Mouse (Mus musculus) thymus, postnatal 25 days (tissue): ENCODE measurements around the gene Hist1h1d.

Source experiments
- DNase-seq: peaks from one replicate; pipeline ENCODE4 v3.0.0; 2022

Gene Hist1h1d

DNA sequence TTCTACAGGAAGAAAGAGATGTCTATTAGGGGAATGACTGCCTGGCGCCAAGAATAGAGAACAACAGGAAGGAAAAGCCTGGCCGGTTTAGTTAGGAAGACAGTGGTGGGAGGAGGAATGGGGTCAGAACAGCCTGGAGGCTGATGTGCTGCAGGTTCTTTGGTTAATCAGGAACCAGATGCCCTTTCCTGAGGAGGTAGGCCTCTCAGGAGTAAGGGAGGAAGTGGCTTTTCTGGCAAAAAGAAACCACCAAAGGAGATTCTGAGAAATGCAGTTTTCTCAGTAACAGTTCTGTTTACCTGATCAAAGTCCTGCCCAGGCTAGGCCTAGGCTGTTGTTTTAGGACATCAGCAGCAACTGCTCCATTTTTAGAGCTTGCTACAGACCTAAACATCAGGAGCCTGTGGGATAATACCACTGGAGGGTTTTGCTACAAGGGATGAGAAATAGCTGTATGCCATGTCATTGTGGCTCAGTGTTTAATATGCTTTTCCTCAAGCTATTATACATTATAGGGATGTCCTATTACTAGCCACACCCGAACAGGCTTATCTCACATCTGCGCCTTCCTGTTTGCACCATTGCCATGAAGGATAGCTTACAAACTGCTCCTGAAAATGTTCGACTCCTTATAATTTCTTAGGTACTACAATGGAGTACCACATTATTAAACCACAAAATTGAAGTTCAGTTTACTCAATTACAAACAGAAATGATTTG lies 40.1 kb downstream of the Hist1h1d start:
- no peak for DNase-seq

DNA sequence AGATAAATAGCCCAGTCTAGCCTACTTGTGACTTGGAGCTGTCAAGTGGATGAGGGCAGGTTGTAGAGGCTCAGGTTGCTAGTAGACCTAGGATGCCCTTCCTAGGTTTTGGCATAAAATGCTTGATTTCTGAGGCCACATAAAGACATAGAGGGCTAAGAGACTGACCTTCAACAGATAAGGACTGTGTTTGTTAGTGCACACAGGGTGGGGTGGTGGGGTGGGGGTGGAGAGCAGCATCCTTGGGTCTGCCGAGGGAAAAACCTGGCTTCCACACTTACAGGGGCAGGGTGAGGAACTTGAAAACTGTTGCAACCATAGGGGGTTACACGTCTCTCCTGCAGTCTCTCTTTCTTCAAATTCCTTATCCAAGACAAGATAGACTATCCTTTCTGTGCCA lies 42.1 kb downstream of the Hist1h1d start:
- DNase-seq = no peak

DNA sequence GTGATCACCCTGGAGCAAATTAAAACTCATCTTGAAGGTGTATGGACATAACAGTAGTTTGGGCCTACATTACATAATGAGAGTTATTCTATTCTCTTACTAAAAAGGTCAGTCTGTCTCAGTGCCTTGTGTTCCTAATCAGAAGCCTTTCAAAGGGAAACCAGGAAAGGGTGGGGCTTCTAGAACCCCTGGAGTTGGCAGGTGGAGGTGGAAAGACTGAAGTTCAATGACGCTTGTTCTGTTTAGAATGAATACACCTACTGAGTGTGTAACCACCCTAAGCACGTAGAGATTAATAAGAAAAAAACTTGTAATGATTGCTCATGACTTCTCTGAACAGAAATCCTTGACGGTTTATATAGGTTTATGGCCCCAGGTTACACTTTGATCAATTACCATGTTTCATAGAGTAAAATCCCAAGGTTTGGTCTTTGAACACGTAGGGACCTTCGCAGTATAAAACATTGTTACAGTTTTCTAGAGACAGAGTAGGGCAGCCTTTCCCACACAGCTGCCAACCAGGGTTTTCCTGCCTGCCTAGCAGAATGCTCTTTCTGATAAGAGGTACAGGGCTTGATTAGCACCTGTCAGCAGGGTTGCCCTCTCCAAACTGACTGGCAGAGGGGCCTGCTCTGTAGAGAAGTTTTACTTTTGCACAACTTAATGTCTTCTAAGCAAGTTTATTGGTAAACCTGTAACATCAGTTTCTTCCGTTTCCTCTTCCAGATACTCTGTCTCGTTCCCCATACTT lies 42.7 kb downstream of the Hist1h1d start:
- DNase-seq = no peak

DNA sequence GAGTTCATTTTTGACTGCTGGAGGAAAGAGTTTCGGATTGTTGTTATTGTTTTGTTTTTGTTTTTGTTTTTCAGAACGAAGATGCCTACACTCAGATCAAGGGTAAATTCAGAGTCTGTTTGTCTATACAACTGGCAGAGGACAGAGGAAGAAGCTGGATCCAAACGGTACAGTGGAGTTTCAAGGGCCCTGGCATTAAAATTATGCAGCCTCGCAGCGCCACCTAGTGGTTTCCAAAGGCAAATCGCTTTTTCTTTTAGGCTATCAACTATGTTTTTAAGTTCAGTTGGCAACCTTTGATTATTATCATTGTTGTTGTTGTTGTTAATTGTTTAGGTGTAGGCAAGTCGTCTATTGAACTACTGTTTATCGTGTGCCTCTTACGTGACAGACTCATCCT lies 44.9 kb downstream of the Hist1h1d start:
- DNase-seq = peak; percentile 80

DNA sequence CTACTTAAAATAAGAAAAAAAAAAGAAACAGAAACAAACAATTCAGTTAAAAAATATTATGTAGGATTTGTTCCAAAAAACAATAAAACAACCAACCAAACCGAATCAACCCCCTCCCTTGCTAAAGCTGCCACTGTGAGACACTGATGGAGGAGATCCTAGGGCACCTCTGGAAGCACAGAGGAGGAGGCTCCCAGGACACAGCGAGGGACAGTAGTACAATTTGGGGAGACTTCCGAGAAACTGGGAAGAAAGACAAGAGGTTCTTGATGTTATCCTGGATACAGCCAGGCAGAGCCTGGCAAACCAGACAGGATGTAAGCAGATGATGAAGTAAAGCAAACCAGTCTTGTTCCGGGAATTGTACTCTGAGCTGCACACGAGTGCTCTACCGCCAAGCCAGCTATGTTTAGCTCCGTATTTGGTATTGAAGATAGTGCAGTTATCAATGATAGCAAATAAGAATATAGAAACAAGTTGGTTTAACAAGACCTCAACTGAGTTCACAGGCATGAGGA lies 50.2 kb downstream of the Hist1h1d start:
- DNase-seq = no peak

DNA sequence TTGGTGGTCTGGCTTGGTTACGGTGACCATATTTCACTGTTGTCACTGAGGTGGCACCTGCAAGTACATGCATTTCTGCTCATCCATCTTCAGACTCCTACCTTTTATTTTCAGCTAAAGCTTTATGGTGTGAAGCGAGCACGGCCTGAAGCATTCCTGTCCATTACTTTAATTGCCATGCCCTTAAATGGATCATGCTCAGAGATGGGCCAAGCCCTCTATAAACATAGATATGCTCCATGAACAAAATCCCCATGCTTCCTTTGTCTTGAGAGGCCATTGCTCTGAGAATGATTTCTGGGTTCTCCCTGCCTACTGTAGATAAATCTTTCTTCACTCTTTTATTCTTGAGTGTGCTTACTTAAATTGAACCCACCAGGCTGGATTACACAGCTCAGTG lies 51.4 kb downstream of the Hist1h1d start:
- DNase-seq = no peak

DNA sequence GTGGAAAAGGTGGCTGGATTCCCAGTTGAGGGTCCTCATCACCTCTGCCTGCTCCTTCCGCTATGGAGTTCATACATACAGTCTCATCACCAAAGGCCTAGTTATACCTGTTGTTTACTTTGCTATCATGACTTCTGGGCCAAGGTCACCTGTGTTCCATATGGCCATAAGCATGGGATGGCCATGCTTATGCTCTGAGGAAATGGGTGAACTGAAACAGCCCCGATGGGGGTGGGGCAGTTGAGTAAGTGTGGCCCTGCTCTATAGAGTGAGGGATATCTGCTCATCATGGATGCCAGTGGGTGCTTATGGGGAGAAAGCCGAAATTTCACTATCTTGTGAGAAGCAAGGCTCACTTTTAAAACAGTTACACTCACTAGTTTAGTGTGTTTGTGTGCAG lies 52.0 kb downstream of the Hist1h1d start:
- no peak for DNase-seq

DNA sequence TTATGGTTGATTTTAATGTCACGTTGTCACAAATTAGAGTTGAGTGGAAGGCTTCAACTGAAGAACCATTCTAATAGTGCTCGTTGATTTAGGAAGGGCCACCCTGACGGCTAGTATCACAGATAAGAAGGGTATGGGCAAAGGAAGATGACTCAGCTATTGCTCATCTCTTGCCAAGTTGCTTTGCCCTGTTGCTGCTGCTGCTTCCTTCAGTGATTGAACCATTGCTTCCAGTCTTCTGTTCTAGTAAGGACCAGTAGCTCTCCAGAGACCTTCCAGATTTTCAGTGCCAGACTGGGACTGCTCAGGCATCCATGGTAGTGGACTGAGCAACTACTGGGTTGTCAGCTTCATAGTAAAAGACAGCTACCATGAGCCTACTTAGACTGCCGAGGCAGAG lies 56.1 kb downstream of the Hist1h1d start:
- DNase-seq = no peak

DNA sequence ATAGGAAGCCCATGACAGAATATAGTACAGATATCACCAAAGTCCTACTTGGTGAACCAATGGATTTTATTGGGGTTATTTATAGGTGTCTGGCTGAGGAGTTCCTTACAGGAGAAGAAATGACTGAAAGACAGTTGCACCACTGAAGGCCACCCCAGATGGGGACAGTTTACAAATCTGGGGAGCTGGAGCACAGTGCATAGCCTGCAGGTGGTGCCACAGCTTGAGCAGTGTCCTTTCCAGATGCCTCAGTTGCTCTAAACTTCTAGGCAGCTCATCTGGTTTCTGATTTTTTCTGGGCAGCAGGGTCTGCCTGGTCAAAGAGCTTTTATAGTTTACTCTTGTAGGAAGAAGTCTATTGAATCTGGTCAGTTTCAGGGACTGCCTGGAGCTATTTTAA lies 56.8 kb downstream of the Hist1h1d start:
- DNase-seq = no peak
